Mouse (Mus musculus) C2C12 (cell line): Measurements from ENCODE around the gene Etfrf1.

Experiments
- CTCF ChIP-seq: IDR thresholded peaks from one replicate; pipeline ENCODE4 v1.5.1; 2011; ENCODE audit not compliant: control insufficient read depth, insufficient read depth, insufficient read length
- MYOD1 ChIP-seq: IDR thresholded peaks from one replicate; pipeline ENCODE4 v1.6.1; 2011; ENCODE audit warnings: low read depth; ENCODE audit not compliant: control insufficient read depth, insufficient read length
- USF1 ChIP-seq: IDR thresholded peaks from one replicate; pipeline ENCODE4 v1.6.1; 2011; ENCODE audit warnings: low read depth, mild to moderate bottlenecking, control low read depth, moderate library complexity

GRCm38 (mm10) chr6:145205142-145205541 is 5.8 kb upstream of the Etfrf1 start:
- no peak for TF ChIP-seq CTCF
- TF ChIP-seq USF1: no peak
- TF ChIP-seq MYOD1: no peak
